Mouse (Mus musculus) limb, embryonic 10.5 days (tissue): ENCODE measurements around the gene Nalcn. TPM values are rescaled to one million over a fixed set of nuclear protein-coding genes. Genes with fewer than 3 reads are reported as not detected.

Source experiments
- DNase-seq: peaks from one replicate; pipeline ENCODE4 v3.0.0-alpha.2; 2017; ENCODE audit warnings: low spot score
- H3K27ac ChIP-seq: fragments of 300-500 bp; sonication (generic); 2 replicates; pipeline ENCODE4 v1.5.1; 2016; ENCODE audit warnings: mild to moderate bottlenecking
- H3K27me3 ChIP-seq: fragments of 300-500 bp; sonication (generic); 2 replicates; pipeline ENCODE4 v1.6.1; 2016; ENCODE audit warnings: low read depth, mild to moderate bottlenecking; ENCODE audit not compliant: poor library complexity, severe bottlenecking
- H3K36me3 ChIP-seq: fragments of 300-500 bp; sonication (generic); 2 replicates; pipeline ENCODE4 v1.6.1; 2016; ENCODE audit warnings: mild to moderate bottlenecking, moderate library complexity
- H3K4me1 ChIP-seq: fragments of 300-500 bp; sonication (generic); 2 replicates; pipeline ENCODE4 v1.6.1; 2016
- H3K4me3 ChIP-seq: fragments of 300-500 bp; sonication (generic); 2 replicates; pipeline ENCODE4 v1.5.1; 2016; ENCODE audit warnings: mild to moderate bottlenecking, moderate library complexity
- H3K9me3 ChIP-seq: fragments of 300-500 bp; sonication (generic); replicated peaks from 2 replicates; pipeline ENCODE4 v1.6.1; 2016; ENCODE audit warnings: mild to moderate bottlenecking
- WGBS: fragments of 180-500 bp; shearing (Covaris S2); methylation state at CpG from one replicate; pipeline ENCODE4 v1.1.7; 2016; 5-methylcytosine and 5-hydroxymethylcytosine counted together
- polyA plus RNA-seq: library from polyadenylated mRNA; unstranded; fragments of >200 nt; fragmentation: Nextera tagmentation; extraction: Ambion mirVana; gene quantifications from 2 replicates; pipeline ENCODE4 v1.2.1, GENCODE M21; 2016

The Nalcn gene
- polyA plus RNA-seq, 1 experiment from 2014 or later: 0.05 TPM

GRCm38 (mm10) chr14:123566599-123566998, 60.3 kb downstream of the Nalcn start:
- no peaks in the 10 kb centered on the region for H3K9me3 ChIP-seq
- H3K4me1 ChIP-seq: no peaks in the 10 kb centered on the region
- H3K27me3 ChIP-seq: no peaks in the 10 kb centered on the region
- H3K4me3 ChIP-seq: no peak overlapping the region
- DNase-seq: no peak
- H3K36me3 ChIP-seq: no peaks in the 10 kb centered on the region
- H3K27ac ChIP-seq: no peak overlapping the region
- WGBS: 74% methylated on average over 2 of the region's 2 CpGs

- no peak overlapping the region for H3K27ac ChIP-seq
- no peak for DNase-seq
- no peaks in the 10 kb centered on the region for H3K27me3 ChIP-seq
- H3K4me1 ChIP-seq: no peaks in the 10 kb centered on the region
- H3K36me3 ChIP-seq: no peaks in the 10 kb centered on the region
- H3K9me3 ChIP-seq: no peaks in the 10 kb centered on the region
- H3K4me3 ChIP-seq: no peak overlapping the region
Observed at GRCm38 (mm10) chr14:123555533-123555932, 71.4 kb downstream of the Nalcn start.

- WGBS: 63% methylated on average over 4 of the region's 4 CpGs
- no peaks in the 10 kb centered on the region for H3K36me3 ChIP-seq
- H3K9me3 ChIP-seq: no peaks in the 10 kb centered on the region
- H3K4me3 ChIP-seq: no peak overlapping the region
- no peak overlapping the region for H3K27ac ChIP-seq
- H3K4me1 ChIP-seq: no peaks in the 10 kb centered on the region
- no peak for DNase-seq
- H3K27me3 ChIP-seq: no peaks in the 10 kb centered on the region
Observed at GRCm38 (mm10) chr14:123554936-123555335, 72.0 kb downstream of the Nalcn start.

DNA sequence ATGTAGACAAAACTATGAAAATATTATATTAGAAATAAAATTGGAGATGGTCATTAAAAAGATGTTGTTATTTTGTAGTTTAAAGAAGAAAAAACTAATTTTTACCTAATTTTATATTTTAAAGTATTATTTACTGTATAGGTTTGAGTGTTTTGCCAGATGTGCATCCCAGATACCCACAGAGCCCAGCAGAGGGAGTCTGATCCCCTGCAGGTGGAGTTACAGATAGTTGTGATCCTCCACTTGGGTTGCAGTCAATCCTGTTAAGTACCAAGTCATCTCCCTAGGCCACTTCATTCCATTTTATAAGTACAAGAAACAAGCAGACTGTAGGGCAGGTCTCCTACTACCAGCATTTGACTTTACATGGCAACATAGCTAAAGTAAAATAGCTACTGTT, 84.6 kb downstream of the Nalcn start:
- no peaks in the 10 kb centered on the region for H3K4me1 ChIP-seq
- no peak overlapping the region for H3K4me3 ChIP-seq
- H3K36me3 ChIP-seq: no peaks in the 10 kb centered on the region
- H3K9me3 ChIP-seq: no peaks in the 10 kb centered on the region
- no peak for DNase-seq
- no peaks in the 10 kb centered on the region for H3K27me3 ChIP-seq
- H3K27ac ChIP-seq: no peak overlapping the region

DNA sequence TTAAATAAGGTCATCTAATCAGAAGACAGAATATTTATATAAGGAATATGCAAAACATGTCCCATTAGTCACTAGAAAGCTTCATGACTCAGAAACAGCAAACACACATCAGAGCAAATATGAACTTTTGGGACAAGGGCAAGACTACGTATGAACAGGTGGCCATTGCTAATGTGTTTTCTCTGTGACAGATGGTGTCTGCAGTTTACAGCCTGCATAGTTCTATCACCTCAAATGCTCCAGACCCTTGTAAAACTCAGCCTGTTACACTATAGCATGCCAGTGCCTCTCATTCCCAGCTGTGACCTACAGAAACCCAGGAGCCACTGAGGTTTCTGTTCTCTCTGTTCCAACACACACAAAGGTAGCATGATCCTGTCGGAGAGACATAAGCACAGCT, 91.3 kb downstream of the Nalcn start:
- Histone ChIP-seq H3K27me3 (no peaks in the 10 kb centered on the region), H3K4me3 (no peak overlapping the region), H3K27ac (no peak overlapping the region), H3K4me1 (no peaks in the 10 kb centered on the region), H3K9me3 (no peaks in the 10 kb centered on the region), H3K36me3 (no peaks in the 10 kb centered on the region)
- WGBS: 84% methylated on average over 2 of the region's 2 CpGs
- DNase-seq: no peak

- H3K9me3 ChIP-seq: no peaks in the 10 kb centered on the region
- no peaks in the 10 kb centered on the region for H3K4me1 ChIP-seq
- no peak for DNase-seq
- H3K27me3 ChIP-seq: no peaks in the 10 kb centered on the region
- no peaks in the 10 kb centered on the region for H3K36me3 ChIP-seq
- 85% methylated on average over 1 of the region's 1 CpGs for WGBS
- H3K27ac ChIP-seq: no peak overlapping the region
- H3K4me3 ChIP-seq: no peak overlapping the region
Observed at GRCm38 (mm10) chr14:123533000-123533399, 93.9 kb downstream of the Nalcn start.

- Histone ChIP-seq H3K36me3 (no peaks in the 10 kb centered on the region), H3K27me3 (no peaks in the 10 kb centered on the region), H3K9me3 (no peaks in the 10 kb centered on the region), H3K27ac (no peak overlapping the region), H3K4me3 (no peak overlapping the region), H3K4me1 (no peaks in the 10 kb centered on the region)
- no peak for DNase-seq
- WGBS: 79% methylated on average over 1 of the region's 1 CpGs
Observed at GRCm38 (mm10) chr14:123531271-123531670, 95.7 kb downstream of the Nalcn start.

GRCm38 (mm10) chr14:123529143-123529542, 97.8 kb downstream of the Nalcn start:
- no peaks in the 10 kb centered on the region for H3K9me3 ChIP-seq
- H3K4me3 ChIP-seq: no peak overlapping the region
- no peaks in the 10 kb centered on the region for H3K27me3 ChIP-seq
- DNase-seq: no peak
- H3K4me1 ChIP-seq: no peaks in the 10 kb centered on the region
- H3K36me3 ChIP-seq: no peaks in the 10 kb centered on the region
- no peak overlapping the region for H3K27ac ChIP-seq

GRCm38 (mm10) chr14:123513376-123514141, 113.4 kb downstream of the Nalcn start:
- H3K27me3 ChIP-seq: no peaks in the 10 kb centered on the region
- peaks cover 9% of the 10 kb centered on the region for H3K4me1 ChIP-seq
- H3K36me3 ChIP-seq: no peaks in the 10 kb centered on the region
- no peaks in the 10 kb centered on the region for H3K9me3 ChIP-seq
- H3K4me3 ChIP-seq: no peak overlapping the region
- 48% methylated on average over 8 of the region's 8 CpGs for WGBS
- DNase-seq: peak; percentile 41
- H3K27ac ChIP-seq: no peak overlapping the region

- Histone ChIP-seq H3K36me3 (no peaks in the 10 kb centered on the region), H3K27me3 (no peaks in the 10 kb centered on the region), H3K27ac (no peak overlapping the region), H3K4me1 (peaks cover 9% of the 10 kb centered on the region), H3K9me3 (no peaks in the 10 kb centered on the region), H3K4me3 (no peak overlapping the region)
- WGBS: 79% methylated on average over 2 of the region's 2 CpGs
- DNase-seq: no peak
Observed at GRCm38 (mm10) chr14:123512923-123513322, 114.0 kb downstream of the Nalcn start.

DNA sequence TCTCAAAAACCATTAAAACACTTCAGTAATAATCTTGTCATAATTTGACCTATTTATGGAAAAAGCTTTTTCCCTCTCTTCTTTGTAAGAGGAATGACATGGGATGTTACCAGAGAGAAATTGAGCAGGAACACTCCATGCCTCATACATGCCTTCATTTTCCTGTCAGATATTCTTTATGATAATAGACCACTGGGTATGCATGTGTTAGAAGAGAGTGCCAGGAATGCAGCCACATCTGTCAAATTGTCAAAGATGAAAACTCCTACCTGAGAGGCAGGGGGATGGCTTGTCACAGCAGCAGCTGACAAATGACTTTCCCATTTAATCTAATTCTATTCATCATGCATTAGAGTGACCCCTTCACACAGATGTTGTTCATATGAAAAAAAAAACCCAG, 131.4 kb downstream of the Nalcn start:
- Histone ChIP-seq H3K9me3 (no peaks in the 10 kb centered on the region), H3K27ac (no peak overlapping the region), H3K27me3 (no peaks in the 10 kb centered on the region), H3K36me3 (no peaks in the 10 kb centered on the region), H3K4me1 (no peaks in the 10 kb centered on the region), H3K4me3 (no peak overlapping the region)
- no peak for DNase-seq

GRCm38 (mm10) chr14:123488575-123489207, 138.3 kb downstream of the Nalcn start:
- no peaks in the 10 kb centered on the region for H3K27me3 ChIP-seq
- no peak for DNase-seq
- H3K4me3 ChIP-seq: no peak overlapping the region
- WGBS: 78% methylated on average over 1 of the region's 1 CpGs
- H3K9me3 ChIP-seq: no peaks in the 10 kb centered on the region
- 0 out of 2 replicates have a peak, but pooled peaks cover 3% of the 10 kb centered on the region for H3K4me1 ChIP-seq
- H3K27ac ChIP-seq: no peak overlapping the region
- no peaks in the 10 kb centered on the region for H3K36me3 ChIP-seq

GRCm38 (mm10) chr14:123462026-123462425, 164.9 kb downstream of the Nalcn start:
- Histone ChIP-seq H3K4me3 (no peak overlapping the region), H3K36me3 (no peaks in the 10 kb centered on the region), H3K27me3 (no peaks in the 10 kb centered on the region), H3K4me1 (no peaks in the 10 kb centered on the region), H3K27ac (no peak overlapping the region), H3K9me3 (no peaks in the 10 kb centered on the region)
- DNase-seq: no peak
- WGBS: 91% methylated on average over 1 of the region's 1 CpGs

DNA sequence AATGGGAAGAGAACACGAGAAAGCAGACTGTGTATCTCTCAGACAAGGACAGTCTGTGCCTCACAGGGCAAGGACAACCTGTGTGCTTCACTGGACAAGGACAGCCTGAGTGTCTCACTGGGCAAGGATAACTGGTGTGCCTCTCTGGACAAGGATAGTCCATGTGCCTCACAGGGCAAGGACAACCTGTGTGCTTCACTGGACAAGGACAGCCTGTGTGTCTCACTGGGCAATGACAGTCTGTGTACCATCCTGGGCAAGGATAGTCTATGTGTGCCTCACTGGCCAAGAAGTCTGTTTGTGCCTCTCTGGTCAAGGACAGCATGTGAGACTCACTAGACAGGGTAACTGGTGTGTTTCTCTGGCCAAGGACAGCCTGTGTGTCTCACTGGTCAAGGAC, 180.9 kb downstream of the Nalcn start:
- Histone ChIP-seq H3K4me1 (no peaks in the 10 kb centered on the region), H3K9me3 (no peaks in the 10 kb centered on the region), H3K27ac (no peak overlapping the region), H3K27me3 (no peaks in the 10 kb centered on the region), H3K36me3 (no peaks in the 10 kb centered on the region), H3K4me3 (no peak overlapping the region)
- no peak for DNase-seq
- WGBS: 77% methylated on average over 1 of the region's 1 CpGs
